Mouse (Mus musculus) left cerebral cortex, postnatal 36 days (tissue): ENCODE measurements around the gene Olfr586. TPM values are rescaled to one million over a fixed set of nuclear protein-coding genes. Genes with fewer than 3 reads are reported as not detected.

ENCODE experiments used
- DNase-seq, 2 experiments: peaks; one replicate each; pipeline ENCODE4 v3.0.0; 2021 to 2022; ENCODE audit warnings: low spot score in 2 of 2, mixed read lengths in 1 of 2
- intact Hi-C: fragments of 180-260 bp; cut with DNase I; formaldehyde crosslinking; loops from one replicate; pipeline ENCODE4 v1.15.1; 2025
- total RNA-seq, 2 experiments: library from RNA; stranded (reverse); gene quantifications; 2 replicates each; pipeline ENCODE4 v1.2.3; 2021

Gene Olfr586
- not detected for total RNA-seq

GRCm38 (mm10) chr7:103125538-103125937, at the start of gene Olfr586:
Gene Olfr586 (minus strand): TSS chr7:103125638.
- intact Hi-C loops, result no loop called here

DNA sequence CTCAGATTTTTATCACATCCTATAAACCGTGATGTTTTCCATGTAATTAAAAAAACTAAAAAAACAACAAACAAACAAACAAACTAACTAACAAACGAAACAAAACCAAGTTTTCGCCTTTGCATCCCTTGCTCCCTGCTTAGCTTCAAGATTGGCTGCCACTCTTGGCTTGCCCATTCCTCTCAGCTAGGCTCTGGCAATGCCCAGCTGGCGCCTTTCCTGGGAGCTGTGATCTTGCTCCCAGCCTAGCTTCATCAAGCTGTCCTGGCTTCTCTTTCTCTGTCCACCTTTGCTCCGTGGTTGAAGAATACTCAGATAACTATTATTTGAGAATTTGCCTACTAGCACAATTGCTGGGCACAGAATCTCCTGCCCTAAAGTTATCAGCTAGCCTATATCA, 44.3 kb upstream of the Olfr586 start:
- no peak for DNase-seq
- intact Hi-C loops, result no loop called here

More at GRCm38 (mm10) chr7:103125538-103125937, at the start of gene Olfr586:
- DNase-seq, result no peak

- intact Hi-C loops, result no loop called here
- DNase-seq, result no peak
These were observed 30.8 kb upstream of the Olfr586 start, which contains the start of gene Olfr589 for GRCm38 (mm10) chr7:103156256-103156655. Gene Olfr589 (minus strand): TSS chr7:103156356.

GRCm38 (mm10) chr7:103140579-103140978, 15.1 kb upstream of the Olfr586 start, which contains the start of gene Olfr588-ps1:
Gene Olfr588-ps1 (plus strand): TSS chr7:103140879.
- intact Hi-C loops, result no loop called here
- DNase-seq, result no peak

- no peak for DNase-seq
- intact Hi-C loops, result no loop called here
These were observed 6.0 kb downstream of the Olfr586 start for GRCm38 (mm10) chr7:103119406-103119805.

- intact Hi-C loops, result no loop called here
- no peak for DNase-seq
These were observed 28.0 kb downstream of the Olfr586 start, which contains the start of gene Olfr585 for GRCm38 (mm10) chr7:103097420-103097819. Gene Olfr585 (plus strand): TSS chr7:103097720.

DNA sequence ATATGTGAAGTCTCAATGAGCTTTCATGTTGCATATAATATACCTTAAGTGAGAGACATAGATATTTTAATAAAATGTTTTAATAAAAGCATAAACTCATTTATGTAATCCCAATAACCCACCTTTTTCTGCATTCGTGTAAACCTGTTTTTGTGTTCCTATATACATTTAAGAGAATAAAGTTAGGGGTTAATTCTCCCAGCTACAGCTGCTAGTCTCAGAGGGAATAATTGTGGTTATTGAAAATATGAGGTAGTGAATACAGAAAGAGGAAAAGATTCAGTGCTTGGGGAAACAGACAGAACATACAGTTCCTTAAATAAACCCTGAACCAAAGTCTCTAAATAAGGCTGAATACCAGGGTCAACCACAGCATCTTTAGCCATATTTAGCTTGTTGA, 43.9 kb downstream of the Olfr586 start, which contains the start of gene Olfr584:
Gene Olfr584, plus strand, starts transcription at position 301 of the 400 bp plus-strand sequence.
- DNase-seq, result no peak
- intact Hi-C loops, result no loop called here

Other genes starting within 250 kb of the Olfr586 start
- gene Olfr568, start 248.5 kb downstream of the Olfr586 start, total RNA-seq, result not detected
- not detected for gene Olfr569, start 234.8 kb downstream of the Olfr586 start, total RNA-seq
- not detected for gene Olfr570, start 231.1 kb downstream of the Olfr586 start, total RNA-seq
- gene Olfr571, start 208.1 kb downstream of the Olfr586 start, total RNA-seq, result not detected
- gene Olfr572, start 201.2 kb downstream of the Olfr586 start, total RNA-seq, result not detected
- not detected for gene Olfr573-ps1, start 183.1 kb downstream of the Olfr586 start, total RNA-seq
- gene Olfr574, start 177.2 kb downstream of the Olfr586 start, total RNA-seq, result not detected
- not detected for gene Olfr575, start 166.9 kb downstream of the Olfr586 start, total RNA-seq
- not detected for gene Olfr576, start 163.0 kb downstream of the Olfr586 start, total RNA-seq
- gene Olfr577, start 149.7 kb downstream of the Olfr586 start, total RNA-seq, result not detected
- gene Olfr578, start 136.3 kb downstream of the Olfr586 start, total RNA-seq, result not detected
- not detected for gene Olfr582, start 87.6 kb downstream of the Olfr586 start, total RNA-seq
- not detected for gene Olfr583, start 74.3 kb downstream of the Olfr586 start, total RNA-seq
- gene Olfr584, start 43.8 kb downstream of the Olfr586 start, total RNA-seq, result not detected
- not detected for gene Olfr585, start 27.9 kb downstream of the Olfr586 start, total RNA-seq
- gene Olfr588-ps1, start 15.2 kb upstream of the Olfr586 start, total RNA-seq, result not detected
- gene Olfr589, start 30.7 kb upstream of the Olfr586 start, total RNA-seq, result not detected
- gene Olfr591, start 52.7 kb upstream of the Olfr586 start, total RNA-seq, result not detected
- gene Olfr592, start 59.2 kb upstream of the Olfr586 start, total RNA-seq, result not detected
- not detected for gene Olfr593, start 86.2 kb upstream of the Olfr586 start, total RNA-seq
- gene Olfr594, start 91.4 kb upstream of the Olfr586 start, total RNA-seq, result not detected
- gene Usp17ld, start 126.9 kb upstream of the Olfr586 start, total RNA-seq, result not detected
- not detected for gene Olfr596, start 180.0 kb upstream of the Olfr586 start, total RNA-seq
- gene Olfr597, start 190.7 kb upstream of the Olfr586 start, total RNA-seq, result not detected
- gene Olfr598, start 197.9 kb upstream of the Olfr586 start, total RNA-seq, result not detected
- not detected for gene Olfr599, start 210.3 kb upstream of the Olfr586 start, total RNA-seq
- gene Olfr600, start 224.0 kb upstream of the Olfr586 start, total RNA-seq, result not detected
- not detected for gene Olfr601, start 237.0 kb upstream of the Olfr586 start, total RNA-seq